Mouse (Mus musculus): ENCODE data around the gene Pygl. TPM values are rescaled to one million over a fixed set of nuclear protein-coding genes. Genes with fewer than 3 reads are reported as not detected.

The Pygl gene
- total RNA-seq (2021): 100 to 1,000 TPM; 128 to 179 TPM
- long read RNA-seq, experiment 1, transcript Pygl-201 (20 exons, 2,825 nt): major isoform, 88 of 122 reads
- long read RNA-seq, experiment 1, partial matches to known transcripts: 19 of 122 reads
- long read RNA-seq, experiment 1, other reads (novel, unspliced or antisense): 15 of 122 reads
- long read RNA-seq, experiment 2, transcript Pygl-201 (20 exons, 2,825 nt): major isoform, 86 of 105 reads
- long read RNA-seq, experiment 2, partial matches to known transcripts: 8 of 105 reads
- long read RNA-seq, experiment 2, other reads (novel, unspliced or antisense): 11 of 105 reads

DNA sequence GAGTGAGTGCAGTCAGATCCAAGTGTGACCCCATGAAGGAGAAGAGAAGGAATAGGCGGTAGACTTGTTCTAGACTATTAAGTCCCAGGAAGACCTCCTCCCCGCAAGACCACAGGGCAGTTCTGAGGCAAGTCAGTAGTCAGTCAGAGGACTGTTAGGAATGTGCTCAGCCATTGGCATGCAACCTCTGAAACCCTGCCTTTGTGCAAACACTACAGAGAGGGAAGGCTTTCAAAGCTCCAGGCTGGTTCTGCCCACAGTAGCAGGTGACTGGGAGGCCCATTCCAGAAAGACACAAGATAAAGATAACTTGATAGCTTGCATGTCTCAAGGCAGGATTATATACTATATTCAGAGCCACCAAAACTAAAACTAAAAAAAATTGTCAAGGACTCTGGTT lies at the start of gene Pygl:
Gene Pygl (minus strand): TSS at position 195 of the 400 bp plus-strand sequence.
- no peak for DNase-seq

DNA sequence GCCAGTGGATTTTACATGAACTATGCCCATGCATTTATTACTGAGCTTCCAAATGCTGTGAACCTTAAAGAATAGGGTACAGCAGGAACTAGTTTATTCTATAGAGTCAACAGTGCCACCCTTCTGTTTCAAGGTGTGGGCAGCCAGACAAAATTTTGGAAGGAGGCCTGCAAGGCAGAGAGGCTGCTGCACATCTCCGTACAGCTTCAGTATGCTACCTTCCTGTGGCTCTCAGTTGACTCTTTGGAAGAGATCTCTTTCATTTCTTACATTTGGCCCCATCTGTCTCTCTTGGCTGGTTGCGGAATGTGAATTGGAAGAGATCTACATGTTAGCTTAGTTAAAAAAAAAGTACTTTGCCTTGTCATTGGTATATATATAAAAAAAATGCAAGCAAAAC lies 49.6 kb upstream of the Pygl start:
- DNase-seq: no peak

DNA sequence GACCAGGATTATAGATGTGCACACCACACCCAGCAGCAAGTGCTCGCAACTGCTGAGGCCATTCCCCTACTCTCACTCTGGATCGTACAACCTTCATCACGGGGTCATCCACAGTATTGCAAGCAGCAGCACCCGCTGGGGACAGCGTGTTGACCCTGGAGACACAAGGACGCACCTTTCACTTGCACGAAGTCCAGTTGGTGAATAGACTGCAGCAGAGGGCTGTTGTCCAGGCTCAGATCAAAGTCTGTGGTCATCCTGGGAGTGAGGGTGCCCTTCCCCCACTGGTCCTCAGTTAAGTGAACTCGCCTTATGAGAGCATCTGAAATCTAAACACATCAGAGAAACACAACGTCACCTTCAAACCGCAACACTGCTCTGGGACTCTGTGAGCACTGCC lies 49.1 kb upstream of the Pygl start:
- no peak for DNase-seq

DNA sequence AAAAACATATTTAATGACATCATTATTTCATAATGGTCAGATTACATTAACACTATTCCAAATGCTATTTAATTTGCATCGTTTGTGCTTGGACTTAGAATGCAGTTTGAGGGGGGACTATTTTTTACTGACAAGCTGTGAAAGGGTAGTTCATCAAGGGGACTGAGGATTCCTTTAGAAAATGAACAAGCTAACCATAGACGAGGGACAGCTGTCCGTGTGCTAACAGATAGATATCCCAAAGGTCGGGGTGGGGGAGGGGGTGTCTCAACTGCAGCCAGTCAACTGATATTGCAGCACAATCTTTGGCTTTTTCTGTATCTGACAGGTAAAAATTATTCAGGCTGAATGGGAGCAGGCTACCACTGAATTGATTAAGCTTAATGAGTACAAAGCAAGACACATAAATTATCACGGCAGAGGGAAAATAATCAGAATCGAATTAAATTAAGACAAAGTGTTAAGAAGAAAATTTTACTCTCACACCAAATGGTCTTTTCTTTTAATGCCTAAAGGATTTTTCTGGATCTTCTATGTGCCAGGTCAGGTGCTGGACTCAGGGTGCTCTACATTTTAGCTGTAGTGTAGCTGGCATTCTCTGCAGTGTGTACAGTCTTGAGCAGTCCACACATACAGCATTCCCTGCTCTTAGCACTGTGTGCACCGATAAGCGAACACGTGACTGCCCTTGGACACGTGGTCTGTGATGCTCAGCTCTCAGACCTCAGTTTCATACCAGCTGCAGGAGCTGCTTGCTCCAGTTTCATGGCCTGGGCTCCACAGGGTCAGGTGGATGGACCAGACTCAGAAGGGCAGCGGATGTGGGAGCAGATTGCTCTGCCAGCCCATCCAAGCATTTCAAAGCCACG lies 46.0 kb upstream of the Pygl start:
- no peak for DNase-seq

DNA sequence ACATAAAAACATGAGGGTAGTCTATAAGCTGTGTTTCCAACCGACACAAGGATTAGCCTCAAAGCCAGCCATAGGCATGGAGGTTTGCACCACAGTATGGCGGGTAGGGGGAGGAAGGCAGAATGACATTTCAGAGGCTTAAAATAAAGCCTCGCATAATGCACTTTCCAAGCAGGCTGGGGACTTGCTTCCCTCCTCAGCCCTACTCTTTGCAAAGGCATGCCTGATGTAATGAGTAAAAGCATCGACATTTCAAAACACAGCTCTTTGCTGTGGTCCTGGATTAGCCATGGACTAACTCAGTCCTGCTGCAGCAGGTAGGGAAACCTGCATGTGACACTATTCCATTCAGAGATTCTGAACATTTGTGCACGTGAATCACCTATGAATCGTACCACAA lies 38.4 kb upstream of the Pygl start:
- DNase-seq: no peak

DNA sequence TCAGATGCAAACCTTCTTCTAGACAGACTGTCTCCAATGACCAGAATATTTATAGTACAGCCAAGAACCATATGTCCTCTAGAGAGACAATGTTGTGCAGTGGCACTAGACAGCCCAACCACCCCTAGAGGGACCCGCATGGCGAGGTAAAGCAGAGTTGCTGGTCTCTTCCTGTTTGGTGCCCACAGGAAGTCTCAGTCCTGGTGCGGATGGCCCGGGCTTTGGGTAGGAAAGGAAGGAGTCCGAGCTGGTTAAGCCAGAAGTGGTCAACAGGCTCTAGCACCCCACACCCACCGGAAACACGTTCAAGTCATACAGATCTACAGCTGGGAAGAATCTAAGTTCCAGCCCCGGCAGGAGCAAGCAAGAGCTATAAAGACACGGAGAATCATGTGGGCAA lies 36.0 kb upstream of the Pygl start:
- no peak for DNase-seq

DNA sequence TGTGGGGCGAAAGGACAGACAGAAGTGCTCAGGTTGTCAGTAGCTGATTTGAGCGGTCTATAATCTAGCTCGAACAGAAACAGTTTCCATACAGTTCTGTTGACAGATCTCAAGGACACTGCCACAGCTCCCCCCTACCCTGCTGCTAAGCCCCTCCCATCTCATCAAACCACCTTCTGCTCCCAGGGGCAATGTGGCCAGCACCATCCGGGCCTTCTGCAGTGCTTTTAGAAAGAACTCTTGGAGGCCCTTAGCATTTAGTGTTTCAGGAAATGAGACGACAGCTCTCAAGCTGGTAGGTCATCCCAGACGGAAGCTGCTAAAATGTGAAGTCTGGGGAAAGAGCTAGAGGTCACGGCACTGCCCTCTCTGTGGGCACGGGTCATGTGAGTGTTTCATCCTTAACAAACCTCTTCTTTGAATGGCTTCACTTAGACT lies 35.2 kb upstream of the Pygl start:
- no peak for DNase-seq

DNA sequence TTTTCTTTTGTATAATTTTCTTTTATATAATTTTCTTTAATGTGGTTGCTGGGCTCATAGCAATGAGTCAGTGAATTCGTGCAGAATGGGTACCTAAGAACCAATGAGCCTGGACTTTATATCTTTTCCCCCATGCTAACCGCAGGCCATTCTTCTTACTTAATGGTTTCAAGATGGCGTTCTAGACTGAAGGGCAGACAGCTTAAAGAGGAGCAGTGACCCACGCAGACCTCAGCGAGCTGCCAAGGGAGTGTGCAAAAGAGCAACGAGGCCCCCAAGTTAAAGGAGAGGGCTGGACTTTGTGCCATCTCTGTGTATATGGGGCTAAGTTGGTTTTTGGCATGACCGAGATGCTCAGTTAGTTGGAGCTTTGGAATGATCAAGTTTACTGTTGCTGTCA lies 32.4 kb upstream of the Pygl start:
- no peak for DNase-seq

DNA sequence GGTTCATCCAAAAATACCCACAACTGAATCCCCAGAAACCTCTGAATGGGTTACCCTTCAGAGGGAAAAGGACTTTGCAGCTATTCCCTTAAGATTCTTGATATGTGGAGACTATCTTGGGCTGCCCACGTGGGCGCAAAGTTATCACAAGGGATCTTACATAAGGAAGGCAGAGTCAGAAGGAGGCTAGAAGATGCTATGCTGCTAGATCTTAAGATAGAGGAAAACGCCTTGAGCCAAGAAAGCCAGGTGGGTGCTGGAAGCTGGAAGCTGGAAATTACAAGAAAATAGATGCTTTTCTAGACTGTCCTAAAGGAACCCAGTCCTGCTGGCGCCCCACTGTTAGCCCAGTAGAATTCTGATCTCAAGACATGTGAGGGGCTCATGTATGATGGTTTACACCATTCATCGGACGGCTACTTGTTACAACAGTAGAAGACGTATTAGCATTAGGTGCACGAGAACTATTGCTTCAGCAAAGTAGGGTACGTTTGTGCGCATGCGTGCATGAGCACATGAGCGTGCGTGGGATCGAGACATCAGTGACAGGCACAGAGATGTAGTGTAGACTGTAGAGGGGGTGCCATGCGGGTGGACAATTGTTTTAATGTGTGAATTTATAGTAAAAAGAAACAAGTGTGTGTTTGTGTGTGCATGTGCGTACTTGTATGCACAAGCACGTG lies 31.1 kb upstream of the Pygl start:
- no peak for DNase-seq

DNA sequence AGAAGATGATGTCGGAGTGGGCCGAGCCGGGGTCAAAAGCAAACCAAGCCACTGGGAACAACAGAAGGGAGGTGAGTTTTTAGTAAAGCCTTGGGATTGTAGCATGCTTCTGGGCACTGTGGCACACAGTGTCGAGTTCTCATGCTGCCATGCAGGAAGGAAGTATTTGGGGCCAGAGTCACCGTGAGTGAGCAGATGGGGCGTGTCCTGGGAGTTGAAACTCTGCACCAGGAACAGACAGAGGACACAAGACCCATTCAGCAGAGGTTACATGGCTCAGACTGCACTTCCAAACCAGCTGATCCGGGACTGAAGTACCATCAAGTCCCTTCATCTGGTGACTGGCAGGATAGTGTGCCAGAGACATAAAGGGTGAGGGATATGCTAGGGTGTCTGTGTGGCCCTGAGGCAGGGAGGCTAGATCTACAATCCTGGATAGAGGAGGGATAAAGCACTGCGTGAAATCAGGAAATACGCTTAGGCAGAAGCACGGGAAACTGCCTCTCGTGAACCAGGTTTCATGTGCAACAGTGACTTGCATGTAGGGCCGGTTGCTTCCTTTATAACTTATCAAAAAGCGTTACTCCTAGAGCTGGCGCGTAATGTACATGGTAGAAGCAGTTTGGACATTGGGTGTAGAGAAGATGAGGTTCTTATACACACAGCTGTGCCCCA lies 20.1 kb upstream of the Pygl start:
- no peak for DNase-seq

DNA sequence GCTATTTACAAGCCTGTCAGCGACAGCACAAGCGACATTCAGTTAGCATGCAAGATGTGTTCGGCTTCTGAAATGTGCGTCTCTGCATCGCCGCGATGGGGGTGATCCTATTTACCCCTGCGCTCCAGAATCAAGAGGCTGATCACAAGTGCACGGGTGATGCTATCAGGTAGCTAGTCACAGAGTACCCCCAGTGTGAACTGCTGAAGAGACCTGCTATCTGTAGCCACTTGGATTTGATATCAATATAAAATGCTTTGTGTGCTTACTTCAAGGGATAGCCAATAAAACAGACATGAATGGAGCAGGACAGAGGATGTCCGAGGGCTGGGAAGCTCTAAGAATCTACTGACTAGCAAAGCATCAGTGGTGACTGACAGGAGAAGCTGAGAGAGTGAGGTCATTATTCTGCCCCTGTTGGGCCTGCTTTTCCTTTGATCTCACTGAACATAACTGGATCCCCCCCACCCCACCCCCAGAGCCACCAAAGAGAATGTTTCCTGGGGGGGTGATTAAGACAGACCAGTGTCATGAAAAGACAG lies 18.4 kb upstream of the Pygl start:
- no peak for DNase-seq

DNA sequence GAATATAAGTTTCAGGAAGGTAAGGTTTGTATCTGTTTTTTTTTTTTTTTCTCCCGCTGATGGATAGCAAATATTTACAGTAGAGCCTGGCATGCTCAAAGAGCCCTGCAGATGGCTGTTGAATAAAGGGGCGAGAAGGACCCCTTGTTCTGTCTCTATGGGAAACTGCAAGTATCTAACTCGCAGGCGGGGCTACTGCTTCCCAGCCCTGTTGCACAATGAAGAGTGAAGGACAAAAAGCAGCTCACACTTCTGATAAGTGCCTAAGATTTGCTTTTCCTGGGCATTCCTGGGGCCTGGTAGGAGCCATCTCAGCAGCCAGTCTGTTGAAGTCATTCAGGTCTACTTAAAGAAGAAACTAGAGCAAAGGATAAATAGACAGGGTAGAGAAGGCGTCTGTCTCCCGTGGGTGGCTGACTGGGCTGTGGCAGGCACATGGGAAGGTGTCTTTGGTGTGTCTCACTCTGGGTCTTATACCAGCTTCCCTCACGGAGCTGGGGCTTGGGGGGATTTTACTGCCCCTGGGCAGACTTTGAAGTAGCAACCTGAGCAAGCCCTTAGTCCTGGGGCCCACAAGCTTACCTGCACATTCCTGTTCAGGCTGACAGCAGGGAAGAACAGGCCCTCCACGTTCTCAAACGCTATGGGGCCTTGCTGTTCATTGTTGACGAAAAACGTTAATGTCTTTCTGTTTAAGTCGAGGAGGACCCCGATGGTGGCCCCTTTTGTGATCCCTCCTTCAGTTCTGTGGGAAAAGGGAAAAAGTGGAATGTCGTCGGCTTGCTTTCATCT lies 16.6 kb upstream of the Pygl start:
- no peak for DNase-seq

DNA sequence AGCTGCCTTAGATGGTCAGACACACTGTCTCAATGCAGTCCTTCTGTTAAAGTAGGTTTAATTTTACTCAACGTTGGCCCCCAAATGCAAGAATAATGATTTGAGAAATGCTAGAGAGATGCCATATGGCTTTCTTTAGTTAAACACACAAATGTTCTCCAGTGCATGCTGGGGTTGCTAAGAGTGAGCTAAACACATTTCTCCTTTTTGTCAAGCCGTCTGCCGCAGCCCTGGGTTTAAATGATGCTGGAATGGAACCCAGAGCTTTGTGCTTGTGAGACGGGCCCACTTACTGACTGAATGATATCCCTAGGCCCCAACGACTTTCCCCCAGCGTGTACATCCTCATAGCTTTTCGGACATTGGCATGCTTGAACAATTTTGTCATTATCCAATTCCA lies 11.3 kb upstream of the Pygl start:
- no peak for DNase-seq

DNA sequence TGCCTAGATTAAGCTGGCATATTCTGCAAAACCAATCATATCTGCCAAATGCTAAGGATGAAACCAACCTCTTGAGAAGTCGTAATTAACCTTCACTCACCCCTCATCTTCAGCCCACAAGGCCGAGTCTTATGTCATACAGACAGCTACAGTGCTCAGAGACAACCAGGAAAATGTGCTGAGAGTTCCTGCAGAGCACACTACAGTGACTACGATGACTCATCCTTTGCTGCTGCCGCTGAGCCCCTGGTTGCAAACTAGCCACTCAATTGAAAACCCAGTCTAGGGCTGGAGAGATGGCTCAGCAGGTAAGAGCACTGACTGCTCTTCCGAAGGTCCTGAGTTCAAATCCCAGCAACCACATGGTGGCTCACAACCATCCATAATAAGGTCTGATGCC lies 8.5 kb upstream of the Pygl start:
- DNase-seq: peak; percentile 10 to 20

DNA sequence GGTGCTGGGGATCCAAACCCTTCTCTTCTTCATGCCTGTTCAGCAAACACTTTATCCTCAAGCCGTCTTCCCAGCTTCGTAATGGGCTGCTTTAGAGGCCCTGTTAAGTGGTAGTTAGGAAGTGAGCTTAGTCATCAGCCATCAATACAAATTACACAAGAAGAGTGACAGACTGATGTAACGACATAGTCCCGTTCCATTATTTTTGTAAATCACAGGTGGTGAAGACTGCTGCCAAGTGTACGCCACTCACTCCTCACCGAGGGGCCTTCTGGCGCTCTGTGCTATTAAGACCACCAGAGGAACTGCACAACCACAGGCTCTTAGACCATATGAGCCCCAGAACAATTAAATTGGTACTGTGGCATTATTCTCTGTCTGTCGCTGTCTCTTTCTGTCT lies 7.3 kb upstream of the Pygl start:
- DNase-seq: no peak

DNA sequence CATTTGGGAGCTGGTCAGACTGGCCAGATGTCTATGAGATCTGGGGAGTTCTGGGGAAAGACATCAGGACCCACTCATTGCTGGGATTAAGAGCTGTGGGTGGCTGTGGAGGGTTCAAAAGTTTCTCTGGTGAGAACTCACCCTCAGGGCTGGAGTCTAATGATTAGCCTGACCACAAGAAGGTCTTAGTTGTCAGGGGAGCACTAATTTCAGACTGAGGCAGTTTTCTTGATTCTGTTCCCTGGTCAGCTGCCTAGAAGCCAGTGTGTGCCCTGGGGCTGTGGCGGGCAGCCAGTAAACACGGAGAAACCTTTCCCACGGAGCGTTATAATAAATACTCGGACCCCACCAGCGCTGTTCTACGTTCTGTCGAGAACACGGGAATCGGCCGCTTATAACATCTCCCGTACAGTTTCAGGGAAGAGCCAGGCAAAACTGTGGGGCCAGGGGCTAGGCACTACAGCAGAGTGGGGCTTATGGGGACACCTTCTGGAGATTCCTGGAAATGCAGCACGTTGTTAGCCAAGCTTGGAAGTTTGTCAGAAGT lies 3.7 kb upstream of the Pygl start:
- peak; percentile 72 to 75 for DNase-seq

DNA sequence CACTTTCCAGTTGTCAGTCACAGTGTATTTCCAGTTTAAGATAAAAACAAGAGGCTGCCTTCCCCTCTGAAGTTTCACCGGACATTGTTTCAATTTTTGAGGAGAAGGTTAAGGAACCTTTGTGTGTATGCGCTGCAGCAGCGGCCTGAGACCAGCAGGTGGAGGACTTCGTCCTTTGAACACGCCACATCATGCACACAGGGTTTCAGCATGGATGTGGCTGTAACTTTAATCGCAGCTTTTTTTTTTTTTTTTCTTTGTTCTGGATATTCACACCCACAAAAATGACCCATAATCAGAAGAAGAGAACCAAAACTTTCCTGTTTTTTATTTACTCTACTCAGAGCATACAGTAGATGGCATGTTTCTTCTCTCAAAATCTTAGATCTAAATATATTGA lies 3.1 kb upstream of the Pygl start:
- DNase-seq: peak; percentile 51 to 66

DNA sequence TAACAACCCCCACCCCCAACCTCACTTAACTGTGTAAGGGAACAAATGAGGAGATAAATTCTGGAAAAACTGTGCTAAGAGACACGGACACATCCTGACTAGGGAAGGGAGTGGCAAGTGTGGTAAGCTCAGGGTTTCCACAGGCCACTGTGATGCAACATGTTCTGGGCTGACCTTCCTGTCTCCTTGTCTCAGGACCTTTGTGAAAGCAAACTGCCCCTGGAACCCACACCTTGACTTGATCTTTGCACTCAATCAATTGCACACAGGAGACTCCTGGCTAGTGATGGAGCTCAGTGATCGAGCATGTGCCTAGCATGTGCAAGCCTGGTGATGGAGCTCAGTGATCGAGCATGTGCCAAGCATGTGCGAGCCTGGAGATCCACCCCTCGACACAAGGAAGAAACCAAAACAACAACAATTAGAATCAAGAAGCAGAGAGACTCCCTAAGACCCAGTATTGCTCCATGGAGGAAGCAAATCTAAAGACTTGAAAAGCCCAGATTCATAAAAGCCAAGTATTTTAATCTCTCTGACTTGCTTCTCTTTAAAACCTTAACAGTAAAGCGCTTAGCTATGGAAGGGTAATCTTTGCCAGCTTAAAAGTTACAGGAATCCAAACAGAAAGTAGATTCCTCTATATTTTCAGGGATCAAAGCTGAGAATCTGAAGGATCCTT lies 2.5 kb upstream of the Pygl start:
- DNase-seq: peak; percentile 25 to 31

DNA sequence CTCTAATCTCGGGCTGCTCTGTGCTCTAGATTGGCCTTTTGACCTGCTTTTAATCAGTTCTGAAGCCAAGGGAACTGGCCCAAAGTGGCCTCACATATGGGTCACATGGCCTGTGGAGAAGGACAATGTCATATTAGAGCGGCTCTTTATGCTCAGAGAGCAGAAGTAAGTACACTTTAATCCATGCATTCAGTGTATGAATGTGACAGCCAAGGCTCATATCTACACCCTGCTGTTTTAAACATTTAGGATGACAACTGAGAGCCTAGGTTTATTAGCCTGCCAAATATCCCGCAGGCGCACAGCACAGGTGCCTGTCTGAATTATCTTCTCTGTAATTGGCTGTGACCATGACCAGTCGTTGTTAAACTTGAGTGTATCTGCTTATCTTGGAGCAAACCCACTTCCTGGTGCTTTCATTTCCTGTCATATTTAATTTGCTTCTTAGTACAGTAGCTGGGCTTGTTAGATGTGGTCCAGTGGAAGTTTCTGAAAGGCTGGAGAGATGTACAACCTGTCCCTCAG lies 794 bp upstream of the Pygl start:
- no peak for DNase-seq

DNA sequence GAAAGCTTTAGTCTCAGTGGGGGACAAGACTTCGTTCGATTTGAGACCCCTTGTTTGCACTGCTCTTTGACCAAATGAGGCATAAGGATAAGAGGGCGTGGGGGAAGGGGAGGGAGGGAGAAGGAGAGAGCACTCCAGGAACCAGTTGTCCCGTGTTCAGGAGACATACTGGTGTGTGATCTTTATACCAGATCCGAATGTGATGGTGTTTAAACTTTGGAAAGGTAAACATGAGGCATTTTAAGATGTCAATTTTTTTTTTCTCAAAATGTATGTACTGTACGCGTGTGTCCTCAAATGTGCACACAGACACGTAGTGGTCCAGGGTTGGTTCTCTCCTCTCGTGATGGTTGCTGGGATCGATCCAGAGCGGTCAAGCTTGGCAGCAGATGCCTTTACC lies 3.1 kb downstream of the Pygl start:
- DNase-seq: no peak
